Comparison of ENCODE assay signal across 8 mouse cellular contexts in genomic region chr9:21221383-21221929, GRCm38 (mm10). TPM values are rescaled to one million over a fixed set of nuclear protein-coding genes. Genes with fewer than 3 reads are reported as not detected.
DNase-seq lines count a peak whose midpoint lies in the region; ATAC-seq and TF ChIP-seq lines count a peak whose summit lies in the region.

No protein-coding gene starts in this region.

- DNase-seq in gastrocnemius, adult 2 months: no peak
- no peak for DNase-seq in gastrocnemius, postnatal 36 days
- DNase-seq in MN1 (ENCODE audit: low spot score): peak; percentile 82
- no peak for DNase-seq in forebrain, embryonic 10.5 days (ENCODE audit: extremely low spot score, low spot score)
- peak; percentile 73 for DNase-seq in hindlimb bud, embryonic 11.5 days (ENCODE audit: extremely low spot score, low read depth, low spot score)
- peak; percentile 92 for DNase-seq in lung, embryonic 14.5 days
- peak; percentile 90 for DNase-seq in thymus, postnatal 0 days (ENCODE audit: low spot score)
- no peak for DNase-seq in cerebellum, adult 9-11 months

- intact Hi-C loops in gastrocnemius, adult 2 months (cut with DNase I): loop anchor here (2.0 to 5.0 kb wide), 3 partner anchors 37 to 191 kb away; partner anchors contain the start of genes Cdc37 and Qtrt1
- intact Hi-C loops in gastrocnemius, postnatal 36 days (cut with DNase I): no loop called here

- peak; percentile 52; the same call in 1 of the 2 replicates for ATAC-seq in lung, embryonic 14.5 days (ENCODE audit: insufficient read depth)

- WGBS in forebrain, embryonic 10.5 days: 19% methylated on average over 7 of the region's 7 CpGs
- 16% methylated on average over 7 of the region's 7 CpGs for WGBS in lung, embryonic 14.5 days

- H3K27me3 ChIP-seq in forebrain, embryonic 10.5 days (ENCODE audit: poor library complexity, severe bottlenecking): peaks cover 35% of the 10 kb centered on the region
- H3K27me3 ChIP-seq in lung, embryonic 14.5 days (ENCODE audit: insufficient read depth, low read length): no peaks in the 10 kb centered on the region

- peaks cover 27% of the 10 kb centered on the region for H3K4me1 ChIP-seq in forebrain, embryonic 10.5 days
- peaks cover 4% of the 10 kb centered on the region; the same call in 1 of the 2 replicates for H3K4me1 ChIP-seq in lung, embryonic 14.5 days (ENCODE audit: insufficient read depth)

- H3K27ac ChIP-seq in gastrocnemius, adult 2 months: peak overlapping the region; percentile 87
- H3K27ac ChIP-seq in forebrain, embryonic 10.5 days: no peak overlapping the region
- no peak overlapping the region for H3K27ac ChIP-seq in lung, embryonic 14.5 days (ENCODE audit: low read depth)

- H3K4me3 ChIP-seq in gastrocnemius, adult 2 months: peak overlapping the region; percentile 67
- peak overlapping the region; percentile 36; the same call in 1 of the 2 replicates for H3K4me3 ChIP-seq in forebrain, embryonic 10.5 days
- 0 out of 2 replicates have a peak overlapping the region, but pooled peaks have one; percentile 23 for H3K4me3 ChIP-seq in lung, embryonic 14.5 days (ENCODE audit: low read depth, low read length)

- no peaks in the 10 kb centered on the region for H3K36me3 ChIP-seq in forebrain, embryonic 10.5 days (replicated peaks)
- no peaks in the 10 kb centered on the region for H3K36me3 ChIP-seq in lung, embryonic 14.5 days (ENCODE audit: insufficient read depth)

- H3K9me3 ChIP-seq in forebrain, embryonic 10.5 days: peaks cover 11% of the 10 kb centered on the region
- H3K9me3 ChIP-seq in lung, embryonic 14.5 days (ENCODE audit: low read depth, low read length): no peaks in the 10 kb centered on the region

- TF ChIP-seq CTCF in gastrocnemius, adult 2 months (IDR thresholded peaks at IDR 0.05): peak; percentile 65
- TF ChIP-seq CTCF in lung, embryonic 14.5 days (IDR thresholded peaks at IDR 0.05; ENCODE audit: low read depth): peak; percentile 70

- H3K4me2 ChIP-seq in lung, embryonic 14.5 days: peak overlapping the region; percentile 56

- H3K9ac ChIP-seq in lung, embryonic 14.5 days: no peak overlapping the region

RNA-seq across cellular contexts. Expression of gene Keap1, which starts 17.7 kb away (rescaled TPM):
- total RNA-seq in gastrocnemius, adult 2 months (2021): 10 to 100 TPM; 51.3 to 62.3 TPM
- total RNA-seq in gastrocnemius, postnatal 36 days (2021): 10 to 100 TPM; 56.5 to 58.3 TPM
- 46.7 and 48.6 TPM in 2 replicates for polyA plus RNA-seq in forebrain, embryonic 10.5 days (2016; fragmentation: Nextera tagmentation; extraction: Ambion mirVana)
- polyA plus RNA-seq in lung, embryonic 14.5 days (2014; fragmentation: Nextera tagmentation; extraction: Ambion mirVana): 42.8 and 44.6 TPM in 2 replicates
- polyA plus RNA-seq in thymus, postnatal 0 days (2015; fragmentation: Nextera tagmentation; extraction: Ambion mirVana): 61.2 and 64.2 TPM in 2 replicates

RNA-seq across cellular contexts. Expression of gene S1pr5, which starts 26.8 kb away (rescaled TPM):
- total RNA-seq in gastrocnemius, adult 2 months (2021): under 1 TPM; 0.15 to 0.33 TPM
- under 1 TPM in 1 of 2 experiments, not detected in 1; 0.12 TPM for total RNA-seq in gastrocnemius, postnatal 36 days (2021)
- 0.07 and 0.10 TPM in 2 replicates for polyA plus RNA-seq in forebrain, embryonic 10.5 days (2016; fragmentation: Nextera tagmentation; extraction: Ambion mirVana)
- polyA plus RNA-seq in lung, embryonic 14.5 days (2014; fragmentation: Nextera tagmentation; extraction: Ambion mirVana): not detected in 2 replicates
- 0.09 TPM in 1 of 2 replicates, not detected in the other for polyA plus RNA-seq in thymus, postnatal 0 days (2015; fragmentation: Nextera tagmentation; extraction: Ambion mirVana)

RNA-seq across cellular contexts. Expression of gene Atg4d, which starts 43.6 kb away (rescaled TPM):
- total RNA-seq in gastrocnemius, adult 2 months (2021): 10 to 100 TPM; 68.0 to 77.4 TPM
- total RNA-seq in gastrocnemius, postnatal 36 days (2021): 10 to 100 TPM; 62.0 to 65.7 TPM
- 45.2 and 48.5 TPM in 2 replicates for polyA plus RNA-seq in forebrain, embryonic 10.5 days (2016; fragmentation: Nextera tagmentation; extraction: Ambion mirVana)
- polyA plus RNA-seq in lung, embryonic 14.5 days (2014; fragmentation: Nextera tagmentation; extraction: Ambion mirVana): 33.7 and 34.7 TPM in 2 replicates
- polyA plus RNA-seq in thymus, postnatal 0 days (2015; fragmentation: Nextera tagmentation; extraction: Ambion mirVana): 49.2 and 56.2 TPM in 2 replicates

RNA-seq across cellular contexts. Expression of gene Pde4a, which starts 55.9 kb away (rescaled TPM):
- 10 to 100 TPM; 39.0 to 66.8 TPM for total RNA-seq in gastrocnemius, adult 2 months (2021)
- total RNA-seq in gastrocnemius, postnatal 36 days (2021): 10 to 100 TPM; 42.2 to 53.9 TPM
- 3.8 and 4.3 TPM in 2 replicates for polyA plus RNA-seq in forebrain, embryonic 10.5 days (2016; fragmentation: Nextera tagmentation; extraction: Ambion mirVana)
- 8.4 and 9.4 TPM in 2 replicates for polyA plus RNA-seq in lung, embryonic 14.5 days (2014; fragmentation: Nextera tagmentation; extraction: Ambion mirVana)
- polyA plus RNA-seq in thymus, postnatal 0 days (2015; fragmentation: Nextera tagmentation; extraction: Ambion mirVana): 0.95 and 1.0 TPM in 2 replicates

Comparison
In these comparisons a context has a peak if more than half of its experiments do, and no peak if none do; other contexts are left out.
1. DNase-seq: peak in MN1 (single experiment), hindlimb bud, embryonic 11.5 days (single experiment), lung, embryonic 14.5 days (single experiment) and thymus, postnatal 0 days (single experiment); none in gastrocnemius, adult 2 months (single experiment), gastrocnemius, postnatal 36 days (0 of 2), forebrain, embryonic 10.5 days (single experiment) and cerebellum, adult 9-11 months (single experiment).
2. Peak in every context shown above with its lines, with median percentiles within 50 percentile points of each other: H3K4me3 ChIP-seq.